Mouse (Mus musculus) kidney, adult 2 months (tissue): ENCODE data around the gene Cox5b.

Experiments used
- CTCF ChIP-seq: fragments of 200-500 bp; conservative IDR thresholded peaks from 2 replicates; pipeline ENCODE4 v1.5.1; 2011; ENCODE audit warnings: low read depth, mild to moderate bottlenecking, control low read depth, low read length, moderate library complexity, mixed read lengths; ENCODE audit not compliant: insufficient read depth, insufficient read length
- POLR2A ChIP-seq: fragments of 200-500 bp; IDR thresholded peaks from one replicate; pipeline ENCODE4 v1.6.1; 2011; ENCODE audit warnings: low read depth, low read length, control low read depth

- peak; percentile 67 for TF ChIP-seq CTCF
- no peak for TF ChIP-seq POLR2A
Measured at GRCm38 (mm10) chr1:36737300-36737699, 46.1 kb downstream of the Cox5b start.
